Mouse (Mus musculus) ES-Bruce4 (cell line): ENCODE measurements around the gene Unc5a. TPM values are rescaled to one million over a fixed set of nuclear protein-coding genes. Genes with fewer than 3 reads are reported as not detected.

Experiments
- H3K27ac ChIP-seq: 2 replicates; pipeline ENCODE4 v1.5.1; 2012; ENCODE audit warnings: low read length, inconsistent platforms; ENCODE audit not compliant: insufficient read depth
- H3K27me3 ChIP-seq: 2 replicates; pipeline ENCODE4 v1.6.1; 2012; ENCODE audit warnings: mild to moderate bottlenecking, low read length, inconsistent platforms; ENCODE audit not compliant: control insufficient read depth, poor library complexity, insufficient read depth, severe bottlenecking
- H3K36me3 ChIP-seq: 2 replicates; pipeline ENCODE4 v1.6.1; 2012; ENCODE audit warnings: inconsistent platforms, mild to moderate bottlenecking, low read length, moderate library complexity; ENCODE audit not compliant: control insufficient read depth, poor library complexity, insufficient read depth, severe bottlenecking
- H3K4me1 ChIP-seq: one replicate; pipeline ENCODE4 v1.8.1; 2011; ENCODE audit warnings: low read length; ENCODE audit not compliant: control insufficient read depth, insufficient read depth
- H3K4me3 ChIP-seq: 2 replicates; pipeline ENCODE4 v1.5.1; 2011; ENCODE audit warnings: low read depth, mild to moderate bottlenecking, low read length
- H3K9ac ChIP-seq: 2 replicates; pipeline ENCODE4 v1.6.1; 2012; ENCODE audit warnings: low read depth, mild to moderate bottlenecking, inconsistent platforms; ENCODE audit not compliant: poor library complexity, severe bottlenecking
- H3K9me3 ChIP-seq: replicated peaks from 2 replicates; pipeline ENCODE4 v1.6.1; 2012; ENCODE audit warnings: mild to moderate bottlenecking, low read length, inconsistent platforms; ENCODE audit not compliant: control insufficient read depth, poor library complexity, insufficient read depth, severe bottlenecking
- CTCF ChIP-seq: IDR thresholded peaks from one replicate; pipeline ENCODE4 v1.8.1; 2011; ENCODE audit warnings: low read depth, low read length
- EP300 ChIP-seq: IDR thresholded peaks from 2 replicates; pipeline ENCODE4 v1.6.1; 2011; ENCODE audit warnings: low read depth, low read length; ENCODE audit not compliant: insufficient read depth
- POLR2A ChIP-seq: IDR thresholded peaks from one replicate; pipeline ENCODE4 v1.8.1; 2011; ENCODE audit warnings: low read length; ENCODE audit not compliant: insufficient read depth
- polyA plus RNA-seq: library from polyadenylated mRNA; stranded (reverse); fragments of >200 nt; gene quantifications from 2 replicates; pipeline ENCODE4 v1.2.4, GENCODE M21; 2011; ENCODE audit warnings: low read depth; ENCODE audit not compliant: missing spikeins, insufficient read depth, insufficient read length

The Unc5a gene
- polyA plus RNA-seq = 0.66 and 2.8 TPM in 2 replicates

- TF ChIP-seq CTCF (no peak), POLR2A (no peak)
Observed at GRCm38 (mm10) chr13:54948531-54949493, at the start of gene Unc5a. Gene Unc5a, plus strand, starts transcription at chr13:54949411.

GRCm38 (mm10) chr13:54912053-54912452, 37.2 kb upstream of the Unc5a start:
- H3K4me1 ChIP-seq = peaks cover 3% of the 10 kb centered on the region
- H3K27ac ChIP-seq = no peak overlapping the region
- H3K4me3 ChIP-seq = no peak overlapping the region
- H3K27me3 ChIP-seq = no peaks in the 10 kb centered on the region
- no peaks in the 10 kb centered on the region for H3K36me3 ChIP-seq
- no peak overlapping the region for H3K9ac ChIP-seq
- H3K9me3 ChIP-seq = no peaks in the 10 kb centered on the region
- TF ChIP-seq CTCF = no peak
- TF ChIP-seq EP300 = no peak
- no peak for TF ChIP-seq POLR2A

More at GRCm38 (mm10) chr13:54948531-54949493, at the start of gene Unc5a:
- Histone ChIP-seq H3K9me3 (no peaks in the 10 kb centered on the region), H3K9ac (peak within 1 kb of the TSS; percentile 38), H3K27ac (no peak within 1 kb of the TSS), H3K27me3 (peaks cover 7% of the 10 kb centered on the region), H3K36me3 (no peaks in the 10 kb centered on the region), H3K4me3 (peak within 1 kb of the TSS; percentile 73), H3K4me1 (no peaks in the 10 kb centered on the region)

GRCm38 (mm10) chr13:54912894-54913621, 36.2 kb upstream of the Unc5a start:
- no peak overlapping the region for H3K4me3 ChIP-seq

GRCm38 (mm10) chr13:54916644-54917043, 32.6 kb upstream of the Unc5a start:
- Histone ChIP-seq H3K9ac (no peak overlapping the region), H3K4me1 (peaks cover 6% of the 10 kb centered on the region), H3K27ac (no peak overlapping the region), H3K9me3 (no peaks in the 10 kb centered on the region), H3K36me3 (no peaks in the 10 kb centered on the region), H3K27me3 (no peaks in the 10 kb centered on the region), H3K4me3 (no peak overlapping the region)
- TF ChIP-seq POLR2A (no peak), CTCF (no peak), EP300 (no peak)

More at GRCm38 (mm10) chr13:54912894-54913621, 36.2 kb upstream of the Unc5a start:
- Histone ChIP-seq H3K27me3 (no peaks in the 10 kb centered on the region), H3K9me3 (no peaks in the 10 kb centered on the region), H3K27ac (no peak overlapping the region), H3K9ac (no peak overlapping the region), H3K4me1 (peaks cover 3% of the 10 kb centered on the region), H3K36me3 (no peaks in the 10 kb centered on the region)
- TF ChIP-seq CTCF = no peak
- peak; percentile 56; the same call in 1 of the 2 replicates for TF ChIP-seq EP300
- TF ChIP-seq POLR2A = no peak

GRCm38 (mm10) chr13:54918910-54919309, 30.3 kb upstream of the Unc5a start:
- Histone ChIP-seq H3K27ac (no peak overlapping the region), H3K27me3 (no peaks in the 10 kb centered on the region), H3K4me1 (peaks cover 3% of the 10 kb centered on the region), H3K36me3 (no peaks in the 10 kb centered on the region), H3K4me3 (no peak overlapping the region), H3K9ac (no peak overlapping the region), H3K9me3 (no peaks in the 10 kb centered on the region)
- TF ChIP-seq EP300 (no peak), POLR2A (no peak), CTCF (no peak)

- H3K4me3 ChIP-seq = no peak overlapping the region
- no peaks in the 10 kb centered on the region for H3K27me3 ChIP-seq
- no peaks in the 10 kb centered on the region for H3K36me3 ChIP-seq
- H3K27ac ChIP-seq = no peak overlapping the region
- H3K4me1 ChIP-seq = peaks cover 3% of the 10 kb centered on the region
- H3K9me3 ChIP-seq = no peaks in the 10 kb centered on the region
- H3K9ac ChIP-seq = no peak overlapping the region
- TF ChIP-seq POLR2A = no peak
- TF ChIP-seq EP300 = no peak
- TF ChIP-seq CTCF = no peak
Observed at GRCm38 (mm10) chr13:54919666-54920065, 29.5 kb upstream of the Unc5a start.
